Mouse (Mus musculus) intestine, postnatal 0 days (tissue): ENCODE data around the gene Cldnd1. TPM values are rescaled to one million over a fixed set of nuclear protein-coding genes. Genes with fewer than 3 reads are reported as not detected.

ENCODE experiments used
- ATAC-seq: fragments of 200-750 bp; cut with Nextera tagmentation; 2 replicates; pipeline ENCODE4 v1.8.0; 2017; ENCODE audit warnings: mild to moderate bottlenecking, moderate TSS enrichment, moderate library complexity
- H3K27ac ChIP-seq: fragments of 300-500 bp; sonication (generic); 2 replicates; pipeline ENCODE4 v1.5.1; 2014; ENCODE audit warnings: mild to moderate bottlenecking, low read depth, low read length, moderate library complexity
- H3K27me3 ChIP-seq: fragments of 300-500 bp; sonication (generic); replicated peaks from 2 replicates; pipeline ENCODE4 v1.6.1; 2014; ENCODE audit warnings: low read length, mixed read lengths; ENCODE audit not compliant: control insufficient read depth, insufficient read depth
- H3K36me3 ChIP-seq: fragments of 300-500 bp; sonication (generic); 2 replicates; pipeline ENCODE4 v1.6.1; 2014; ENCODE audit warnings: mild to moderate bottlenecking, moderate library complexity; ENCODE audit not compliant: control insufficient read depth, insufficient read depth
- H3K4me1 ChIP-seq: fragments of 300-500 bp; sonication (generic); replicated peaks from 2 replicates; pipeline ENCODE4 v1.6.1; 2014; ENCODE audit warnings: antibody characterized with exemption, low read length, mixed read lengths; ENCODE audit not compliant: control insufficient read depth, insufficient read depth
- H3K4me2 ChIP-seq: fragments of 300-500 bp; sonication (generic); replicated peaks from 2 replicates; pipeline ENCODE4 v1.6.1; 2014; ENCODE audit warnings: low read depth, mild to moderate bottlenecking, moderate library complexity
- H3K4me3 ChIP-seq: fragments of 300-500 bp; sonication (generic); 2 replicates; pipeline ENCODE4 v1.5.1; 2014; ENCODE audit warnings: low read depth, low read length
- H3K9ac ChIP-seq: fragments of 300-500 bp; sonication (generic); 2 replicates; pipeline ENCODE4 v1.6.1; 2014; ENCODE audit warnings: mild to moderate bottlenecking, low read depth, low read length
- H3K9me3 ChIP-seq: fragments of 300-500 bp; sonication (generic); 2 replicates; pipeline ENCODE4 v1.6.1; 2016; ENCODE audit warnings: mixed run types; ENCODE audit not compliant: control insufficient read depth
- CTCF ChIP-seq: sonication (generic); IDR thresholded peaks from 2 replicates; pipeline ENCODE4 v1.5.1; 2016; ENCODE audit warnings: low read depth, mild to moderate bottlenecking, control low read depth, antibody characterized with exemption, moderate library complexity
- WGBS: fragments of 180-500 bp; shearing (Covaris S2); extraction: QIAGEN DNeasy Blood & Tissue Kit; methylation state at CpG from one replicate; pipeline ENCODE4 v1.1.7; 2014; 5-methylcytosine and 5-hydroxymethylcytosine counted together
- polyA plus RNA-seq: library from polyadenylated mRNA; unstranded; fragments of >200 nt; fragmentation: Nextera tagmentation; extraction: Ambion mirVana; gene quantifications from 2 replicates; pipeline ENCODE4 v1.2.1, GENCODE M21; 2015

Gene Cldnd1
- polyA plus RNA-seq: 86.0 and 86.1 TPM in 2 replicates

- Histone ChIP-seq H3K36me3 (peaks cover 22% of the 10 kb centered on the region), H3K9ac (peak within 1 kb of the TSS; percentile 71), H3K4me1 (no peaks in the 10 kb centered on the region), H3K27me3 (no peaks in the 10 kb centered on the region), H3K9me3 (no peaks in the 10 kb centered on the region), H3K4me2 (peak within 1 kb of the TSS; percentile 77), H3K27ac (peak within 1 kb of the TSS; percentile 83), H3K4me3 (peak within 1 kb of the TSS; percentile 98)
- peak; percentile 100 for ATAC-seq
- TF ChIP-seq CTCF: no peak
- 2% methylated on average over 35 of the region's 35 CpGs for WGBS
These were observed at the start of gene Cldnd1 for GRCm38 (mm10) chr16:58727477-58728131. Gene Cldnd1 (plus strand): TSS chr16:58727910.

DNA sequence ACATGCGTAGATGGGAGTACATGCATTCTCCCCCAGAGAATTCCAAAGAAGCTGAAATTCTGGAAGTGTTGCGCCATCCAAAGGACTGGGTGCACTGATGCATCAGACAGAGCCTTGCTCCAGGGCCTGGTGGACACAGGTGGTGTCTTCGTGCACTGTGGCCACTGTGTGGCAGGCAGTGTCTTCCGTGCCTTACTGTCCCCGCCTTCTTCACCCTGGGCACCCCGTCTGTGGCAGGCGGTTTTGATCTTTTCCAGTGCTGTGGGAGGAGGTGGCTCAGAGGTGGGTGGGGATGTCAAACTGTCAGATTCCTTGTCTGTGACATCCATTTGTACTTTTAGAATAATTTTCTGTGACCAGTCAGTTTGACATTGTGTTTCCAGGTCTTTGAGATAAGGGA, 49.0 kb upstream of the Cldnd1 start:
- TF ChIP-seq CTCF: peak; percentile 45; the same call in 1 of the 2 replicates
- H3K4me3 ChIP-seq: no peak overlapping the region
- no peaks in the 10 kb centered on the region for H3K27me3 ChIP-seq
- no peaks in the 10 kb centered on the region for H3K9me3 ChIP-seq
- peaks cover 46% of the 10 kb centered on the region for H3K36me3 ChIP-seq
- 73% methylated on average over 7 of the region's 7 CpGs for WGBS
- no peak overlapping the region for H3K4me2 ChIP-seq
- ATAC-seq: peak; percentile 39; the same call in 1 of the 2 replicates
- no peak overlapping the region for H3K9ac ChIP-seq
- H3K27ac ChIP-seq: no peak overlapping the region
- no peaks in the 10 kb centered on the region for H3K4me1 ChIP-seq

DNA sequence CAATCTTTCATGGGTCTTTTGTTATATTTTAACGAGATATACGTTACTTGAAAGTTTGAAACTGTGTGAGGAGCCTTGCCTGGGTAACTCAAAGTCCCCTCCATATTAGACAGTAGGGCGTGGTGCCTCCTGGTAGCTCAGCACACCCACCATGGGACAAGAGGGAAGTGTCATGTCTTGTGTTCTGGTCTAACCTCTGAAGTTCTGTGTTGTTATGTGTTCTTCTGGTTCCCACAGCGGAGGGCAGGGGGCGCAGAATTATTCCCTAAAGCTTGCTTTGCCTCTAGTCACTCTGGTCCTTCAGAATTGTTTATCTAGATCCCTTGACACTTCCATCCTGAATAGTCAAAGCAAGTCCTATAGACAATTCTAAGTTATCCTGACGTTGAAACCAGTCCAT, 45.7 kb upstream of the Cldnd1 start:
- H3K9ac ChIP-seq: no peak overlapping the region
- no peak for TF ChIP-seq CTCF
- no peaks in the 10 kb centered on the region for H3K4me1 ChIP-seq
- no peak overlapping the region for H3K4me2 ChIP-seq
- no peak overlapping the region for H3K27ac ChIP-seq
- ATAC-seq: no peak
- 90% methylated on average over 6 of the region's 6 CpGs for WGBS
- no peaks in the 10 kb centered on the region for H3K27me3 ChIP-seq
- H3K9me3 ChIP-seq: no peaks in the 10 kb centered on the region
- peaks cover 20% of the 10 kb centered on the region; the same call in 1 of the 2 replicates for H3K36me3 ChIP-seq
- no peak overlapping the region for H3K4me3 ChIP-seq

DNA sequence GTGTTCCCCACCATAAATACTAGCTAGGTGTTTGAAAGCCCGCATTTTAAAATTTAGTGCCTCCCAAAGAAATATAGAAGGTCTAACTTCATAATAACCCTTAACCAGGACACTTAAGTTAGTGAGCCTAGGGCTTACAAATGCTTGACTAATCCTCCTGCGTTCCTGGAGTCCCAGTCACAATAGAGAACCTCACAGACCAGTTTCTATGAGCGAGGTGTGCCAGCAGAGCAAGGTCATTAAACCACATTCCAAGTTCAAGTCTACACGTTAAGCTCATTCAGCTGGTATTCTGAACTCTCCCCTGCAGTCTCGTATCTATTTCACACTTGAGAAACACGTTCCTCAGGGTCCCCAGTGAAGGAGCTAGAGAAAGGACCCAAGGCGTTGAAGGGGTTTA, 44.8 kb upstream of the Cldnd1 start:
- no peak for ATAC-seq
- Histone ChIP-seq H3K4me3 (no peak overlapping the region), H3K9ac (no peak overlapping the region), H3K36me3 (peaks cover 12% of the 10 kb centered on the region; the same call in 1 of the 2 replicates), H3K27ac (no peak overlapping the region), H3K4me2 (no peak overlapping the region), H3K4me1 (no peaks in the 10 kb centered on the region), H3K27me3 (no peaks in the 10 kb centered on the region), H3K9me3 (no peaks in the 10 kb centered on the region)
- WGBS: 68% methylated on average over 7 of the region's 7 CpGs
- TF ChIP-seq CTCF: no peak

DNA sequence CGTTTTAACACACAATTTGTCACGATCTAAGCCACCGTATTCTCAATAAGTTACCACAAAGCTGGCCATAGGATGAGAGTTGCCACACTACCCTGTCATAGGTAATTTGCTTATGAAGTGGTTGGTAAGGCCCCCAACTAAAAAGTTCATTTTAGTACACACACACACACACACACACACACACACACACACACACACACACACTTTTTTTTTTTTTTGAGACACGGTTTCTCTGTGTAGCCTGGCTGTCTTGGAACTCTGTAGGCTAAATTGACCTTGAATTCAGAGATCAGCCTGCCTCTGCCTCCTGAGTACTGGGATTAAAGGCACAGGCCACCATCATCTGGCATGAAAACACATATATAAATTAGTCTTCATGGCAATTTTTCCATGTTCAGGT, 43.8 kb upstream of the Cldnd1 start:
- Histone ChIP-seq H3K27ac (no peak overlapping the region), H3K9me3 (no peaks in the 10 kb centered on the region), H3K27me3 (no peaks in the 10 kb centered on the region), H3K9ac (no peak overlapping the region), H3K4me1 (no peaks in the 10 kb centered on the region), H3K4me3 (no peak overlapping the region), H3K36me3 (0 out of 2 replicates have a peak, but pooled peaks cover 4% of the 10 kb centered on the region), H3K4me2 (no peak overlapping the region)
- WGBS: 88% methylated on average over 4 of the region's 4 CpGs
- no peak for ATAC-seq
- no peak for TF ChIP-seq CTCF

DNA sequence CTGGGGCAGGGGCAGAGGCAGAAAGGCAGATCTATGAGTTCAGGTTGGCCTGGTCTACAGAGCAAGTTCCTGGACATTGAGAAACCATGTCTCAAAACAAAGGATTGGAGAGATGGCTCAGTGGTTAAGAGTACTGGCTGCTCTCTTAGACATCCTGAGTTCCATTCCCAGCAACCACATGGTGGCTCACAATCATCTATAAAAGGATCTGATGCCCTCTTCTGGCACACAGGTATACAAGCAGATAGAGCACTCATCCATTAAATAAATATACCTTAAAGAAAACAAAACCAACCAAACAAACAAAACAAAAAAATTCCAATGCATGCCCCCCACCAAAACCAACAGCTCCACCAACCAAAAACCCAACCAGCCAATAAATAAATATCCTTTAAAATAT, 43.2 kb upstream of the Cldnd1 start:
- no peak for ATAC-seq
- Histone ChIP-seq H3K9ac (no peak overlapping the region), H3K27me3 (no peaks in the 10 kb centered on the region), H3K9me3 (no peaks in the 10 kb centered on the region), H3K36me3 (0 out of 2 replicates have a peak, but pooled peaks cover 4% of the 10 kb centered on the region), H3K4me1 (no peaks in the 10 kb centered on the region), H3K4me2 (no peak overlapping the region), H3K27ac (no peak overlapping the region), H3K4me3 (no peak overlapping the region)
- TF ChIP-seq CTCF: peak; percentile 57
